Mouse (Mus musculus) ES-E14 (cell line): Measurements from ENCODE around the gene Ryr1. TPM values are rescaled to one million over a fixed set of nuclear protein-coding genes. Genes with fewer than 3 reads are reported as not detected.

Experiments
- DNase-seq: peaks from one replicate; pipeline ENCODE4 v3.0.0-alpha.2; 2013; ENCODE audit warnings: low read depth, low spot score
- H3K27ac ChIP-seq: 2 replicates; pipeline ENCODE4 v1.5.1; 2012; ENCODE audit warnings: low read depth, mild to moderate bottlenecking, low read length, moderate library complexity, mixed read lengths; ENCODE audit not compliant: poor library complexity, insufficient read depth, severe bottlenecking
- H3K36me3 ChIP-seq: 2 replicates; pipeline ENCODE4 v1.6.1; 2012; ENCODE audit warnings: mild to moderate bottlenecking, low read length, moderate library complexity, mixed read lengths; ENCODE audit not compliant: control insufficient read depth, poor library complexity, insufficient read depth, severe bottlenecking
- H3K4me1 ChIP-seq, 2 experiments: fragments of 150-350 bp in 1 of 2; sonication (generic) in 1 of 2; 2 replicates each; pipeline ENCODE4 v1.6.1; 2012; ENCODE audit warnings: low read length in 2 of 2, mild to moderate bottlenecking in 1 of 2, mixed read lengths in 1 of 2; ENCODE audit not compliant: control insufficient read depth in 2 of 2, insufficient read depth in 2 of 2, poor library complexity in 1 of 2
- H3K4me3 ChIP-seq, 2 experiments: fragments of 150-350 bp in 1 of 2; sonication (generic) in 1 of 2; 2 replicates each; pipeline ENCODE4 v1.5.1; 2012; ENCODE audit warnings: low read length in 2 of 2, low read depth in 1 of 2, mild to moderate bottlenecking in 1 of 2, mixed read lengths in 1 of 2; ENCODE audit not compliant: insufficient read depth in 1 of 2, poor library complexity in 1 of 2, severe bottlenecking in 1 of 2
- H3K9ac ChIP-seq: 2 replicates; pipeline ENCODE4 v1.6.1; 2012; ENCODE audit warnings: low read depth, mild to moderate bottlenecking, low read length, mixed read lengths; ENCODE audit not compliant: poor library complexity, insufficient read depth, severe bottlenecking
- H3K9me3 ChIP-seq: fragments of 150-350 bp; sonication (generic); 2 replicates; pipeline ENCODE4 v1.6.1; 2012; ENCODE audit warnings: low read depth, mild to moderate bottlenecking, low read length; ENCODE audit not compliant: control insufficient read depth, insufficient read depth
- CHD2 ChIP-seq: IDR thresholded peaks from 2 replicates; pipeline ENCODE4 v1.6.1; 2014; ENCODE audit warnings: mild to moderate bottlenecking, low read depth, low read length, inconsistent platforms
- HCFC1 ChIP-seq: IDR thresholded peaks from 2 replicates; pipeline ENCODE4 v1.6.1; 2012; ENCODE audit warnings: low read length, inconsistent platforms, borderline replicate concordance; ENCODE audit not compliant: insufficient read depth
- MAFK ChIP-seq: IDR thresholded peaks from 2 replicates; pipeline ENCODE4 v1.6.1; 2014; ENCODE audit warnings: mild to moderate bottlenecking, low read depth, low read length, inconsistent platforms; ENCODE audit not compliant: insufficient read depth
- ZC3H11A ChIP-seq: IDR thresholded peaks from 2 replicates; pipeline ENCODE4 v1.6.1; 2012; ENCODE audit warnings: low read depth, mild to moderate bottlenecking, inconsistent platforms, low read length, borderline replicate concordance
- ZNF384 ChIP-seq: IDR thresholded peaks from 2 replicates; pipeline ENCODE4 v1.6.1; 2012; ENCODE audit warnings: low read depth, low read length, inconsistent platforms
- in situ Hi-C, 2 experiments: fragments of 600-800 bp; cut with MboI; formaldehyde crosslinking; loops; one replicate each; pipeline ENCODE4 v1.15.1; 2025; ENCODE audit warnings: low sequenced_read_pairs in 2 of 2, inconsistent platforms in 1 of 2; ENCODE audit not compliant: unreplicated experiment in 2 of 2
- total RNA-seq: library from RNA; depleted of rRNA; stranded (reverse); fragments of 300-350 nt; gene quantifications from 2 replicates; pipeline ENCODE4 v1.2.3, GENCODE M21; 2012

Gene Ryr1
- total RNA-seq, 1 experiment, result 5.1 TPM

- H3K4me3 ChIP-seq, result peak overlapping the region; percentile 54 to 55; a peak in 3 of 4 replicates
- no peak overlapping the region for H3K27ac ChIP-seq
- H3K36me3 ChIP-seq, result peaks cover 6% of the 10 kb centered on the region; the same call in 1 of the 2 replicates
- TF ChIP-seq ZC3H11A, result no peak
- TF ChIP-seq MAFK, result no peak
- no peak for TF ChIP-seq HCFC1
- TF ChIP-seq CHD2, result no peak
- TF ChIP-seq ZNF384, result no peak
- no peak for DNase-seq
- no peaks in the 10 kb centered on the region for H3K9me3 ChIP-seq
- H3K9ac ChIP-seq, result peak overlapping the region; percentile 20; the same call in 1 of the 2 replicates
- in situ Hi-C loops, result no loop called here
- H3K4me1 ChIP-seq, result peaks cover 0 to 10% of the 10 kb centered on the region in 2 experiments; a peak in 1 of 4 replicates
These were observed 63.4 kb downstream of the Ryr1 start for GRCm38 (mm10) chr7:29061522-29062037.

GRCm38 (mm10) chr7:29059445-29059844 lies 65.5 kb downstream of the Ryr1 start:
- Histone ChIP-seq H3K9ac (no peak overlapping the region), H3K4me1 (peaks cover 0 to 8% of the 10 kb centered on the region in 2 experiments; a peak in 1 of 4 replicates), H3K36me3 (peaks cover 3% of the 10 kb centered on the region; the same call in 1 of the 2 replicates), H3K9me3 (no peaks in the 10 kb centered on the region), H3K4me3 (no peak overlapping the region), H3K27ac (no peak overlapping the region)
- no peak for DNase-seq
- in situ Hi-C loops, result no loop called here
- TF ChIP-seq ZNF384, result no peak
- no peak for TF ChIP-seq HCFC1
- TF ChIP-seq CHD2, result no peak
- no peak for TF ChIP-seq ZC3H11A
- no peak for TF ChIP-seq MAFK

GRCm38 (mm10) chr7:29052821-29053220 lies 72.2 kb downstream of the Ryr1 start:
- DNase-seq, result no peak
- H3K9ac ChIP-seq, result no peak overlapping the region

GRCm38 (mm10) chr7:29050797-29051196 lies 74.2 kb downstream of the Ryr1 start:
- H3K27ac ChIP-seq, result no peak overlapping the region
- DNase-seq, result no peak
- TF ChIP-seq ZC3H11A (peak; percentile 76; the same call in 1 of the 2 replicates), CHD2 (no peak)
- in situ Hi-C loops, result no loop called here
- no peak overlapping the region for H3K4me3 ChIP-seq
- H3K9me3 ChIP-seq, result no peaks in the 10 kb centered on the region
- no peak overlapping the region for H3K9ac ChIP-seq
- H3K36me3 ChIP-seq, result no peaks in the 10 kb centered on the region
- peaks cover 0 to 11% of the 10 kb centered on the region in 2 experiments; a peak in 2 of 4 replicates for H3K4me1 ChIP-seq

More at GRCm38 (mm10) chr7:29052821-29053220, 72.2 kb downstream of the Ryr1 start:
- Histone ChIP-seq H3K36me3 (no peaks in the 10 kb centered on the region), H3K4me3 (peak overlapping the region; percentile 47 to 56), H3K27ac (no peak overlapping the region), H3K9me3 (no peaks in the 10 kb centered on the region), H3K4me1 (peaks cover 0 to 7% of the 10 kb centered on the region in 2 experiments; a peak in 2 of 4 replicates)
- no peak for TF ChIP-seq HCFC1
- TF ChIP-seq ZNF384, result no peak
- no peak for TF ChIP-seq CHD2
- TF ChIP-seq MAFK, result no peak
- TF ChIP-seq ZC3H11A, result no peak
- in situ Hi-C loops, result no loop called here
